Mouse (Mus musculus) CD8-positive naive resting alpha-beta T cell, adult 57 days (primary cell): Measurements from ENCODE around the gene Hsp90aa1. TPM values are rescaled to one million over a fixed set of nuclear protein-coding genes. Genes with fewer than 3 reads are reported as not detected.

Experiments used
- total RNA-seq: library from RNA; stranded (reverse); gene quantifications from one replicate; pipeline ENCODE4 v1.2.4, GENCODE M21; 2023

Hsp90aa1 gene
- 357 TPM for total RNA-seq

DNA sequence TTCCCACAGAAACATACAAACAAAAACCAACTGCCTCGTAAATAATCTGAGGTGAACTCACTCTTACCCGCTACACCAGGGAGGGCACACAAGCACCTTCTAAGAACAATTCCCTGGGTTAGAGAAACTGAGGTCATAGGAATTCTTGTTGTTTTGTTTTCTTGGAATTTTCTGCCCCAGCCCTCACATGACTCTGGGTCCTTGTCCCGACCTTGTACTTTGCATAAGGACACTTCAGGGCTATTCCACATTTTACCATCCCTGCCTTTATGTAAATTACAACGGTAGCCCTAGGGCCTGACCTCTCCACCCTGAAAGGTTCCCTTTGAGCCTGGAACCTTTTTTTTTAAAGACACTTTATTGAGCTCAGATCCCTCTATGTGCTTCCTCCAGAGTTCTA lies at the start of gene Hsp90aa1:
Hsp90aa1 (minus strand) TSS at position 173 of the 400 bp plus-strand sequence.

DNA sequence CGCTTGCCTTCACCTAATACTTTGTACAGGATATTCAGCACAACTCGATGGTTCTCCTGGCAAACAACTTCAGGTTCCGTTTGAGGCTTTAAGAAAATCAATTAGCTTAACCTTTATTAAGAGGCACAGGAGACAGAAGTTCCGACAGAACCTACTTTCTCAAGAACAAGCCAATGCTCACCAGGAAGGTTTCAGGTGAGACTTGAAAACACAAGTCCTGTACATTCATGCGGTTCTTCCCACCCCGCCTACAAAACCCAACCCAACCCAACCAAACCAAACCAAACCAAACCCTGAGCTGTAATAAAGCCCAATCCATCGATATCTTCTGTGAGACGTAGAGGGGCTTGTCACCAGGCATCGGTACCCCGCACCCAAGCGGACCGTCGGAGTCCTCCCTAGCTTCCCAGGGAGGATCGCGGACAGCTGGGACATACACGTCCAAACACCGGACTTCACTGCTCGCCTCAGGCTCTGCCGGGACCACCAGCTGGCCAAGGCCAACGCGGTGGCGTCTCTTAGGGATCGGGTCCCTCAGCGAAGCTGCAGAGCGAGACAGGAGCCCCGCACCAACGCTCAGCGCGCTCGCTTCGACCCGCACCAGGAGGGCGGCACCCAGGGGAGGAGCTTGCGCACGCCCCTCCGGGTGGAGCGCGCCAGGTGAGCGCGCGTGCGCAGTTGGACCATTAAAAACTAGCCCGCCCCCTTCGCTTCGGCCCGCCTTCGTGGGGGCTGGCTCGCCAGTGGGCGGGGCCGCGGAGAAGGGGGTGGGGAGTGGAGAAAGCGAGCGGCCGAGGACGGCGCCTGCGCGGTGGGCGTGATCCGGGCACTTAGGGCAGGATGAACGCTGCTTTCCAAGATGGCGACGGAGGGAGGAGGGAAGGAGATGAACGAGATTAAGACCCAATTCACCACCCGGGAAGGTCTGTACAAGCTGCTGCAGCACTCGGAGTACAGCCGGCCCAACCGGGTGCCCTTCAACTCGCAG lies 34.9 kb upstream of the Hsp90aa1 start, which contains the start of gene Wdr20:
Wdr20 (plus strand) TSS at position 775 of the 988 bp plus-strand sequence.

DNA sequence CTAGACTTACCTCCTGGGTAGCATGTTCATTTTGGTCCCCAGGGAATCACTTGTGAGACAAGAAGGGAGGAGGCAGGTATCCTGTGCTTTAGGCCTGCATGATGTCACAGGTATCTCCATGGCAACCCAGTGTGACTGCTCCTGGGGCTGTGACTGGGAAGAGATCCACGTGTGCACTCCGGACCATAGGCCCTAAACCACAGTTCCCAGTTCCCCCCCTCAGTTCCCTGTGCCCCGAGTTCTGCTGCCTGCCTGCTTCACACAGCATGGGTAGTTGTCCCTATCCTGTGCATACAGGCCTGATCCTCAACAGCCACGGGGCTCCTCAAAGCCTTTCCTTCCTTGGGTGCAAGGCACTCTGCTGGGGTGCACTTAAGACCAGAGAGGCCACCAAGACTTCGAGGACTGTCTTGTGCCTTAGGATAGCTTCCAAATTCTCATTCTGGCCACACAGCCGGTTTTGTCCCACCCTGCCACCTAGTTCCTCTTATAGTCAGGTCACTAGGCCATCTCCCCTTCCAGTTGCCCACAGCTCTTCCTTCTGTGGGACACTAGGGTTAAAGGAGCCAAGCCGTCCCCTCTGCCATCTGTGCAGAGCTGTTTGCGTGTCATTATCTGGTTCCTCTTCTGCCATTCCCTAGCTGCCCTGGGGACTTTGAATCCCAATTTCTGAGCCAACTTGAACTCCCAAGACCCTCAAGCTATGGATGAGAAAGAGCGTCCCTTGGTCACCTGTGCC lies 19.8 kb downstream of the Hsp90aa1 start, which contains the start of gene 1700001K19Rik:
1700001K19Rik (minus strand) TSS at position 59 of the 739 bp plus-strand sequence.

Other genes with a start within 250 kb of the Hsp90aa1 start
- 172 TPM for gene Dync1h1, start 101.3 kb downstream of the Hsp90aa1 start, total RNA-seq
- 0.95 TPM for gene 1700001K19Rik, start 20.1 kb downstream of the Hsp90aa1 start, total RNA-seq
- 75.5 TPM for gene Wdr20, start 35.2 kb upstream of the Hsp90aa1 start, total RNA-seq
- not detected for gene Mok, start 138.2 kb upstream of the Hsp90aa1 start, total RNA-seq
- gene Zfp839, start 147.5 kb upstream of the Hsp90aa1 start, total RNA-seq = 3.7 TPM
- gene Cinp, start 186.4 kb upstream of the Hsp90aa1 start, total RNA-seq = 28.0 TPM
- 7.0 TPM for gene Tecpr2, start 186.5 kb upstream of the Hsp90aa1 start, total RNA-seq